Mouse (Mus musculus) stomach, embryonic 14.5 days (tissue): ENCODE data around the gene Ap2b1. TPM values are rescaled to one million over a fixed set of nuclear protein-coding genes. Genes with fewer than 3 reads are reported as not detected.

Source experiments
- ATAC-seq: fragments of 200-750 bp; cut with Nextera tagmentation; 2 replicates; pipeline ENCODE4 v1.8.0; 2017; ENCODE audit warnings: low read depth, moderate TSS enrichment; ENCODE audit not compliant: insufficient number of reproducible peaks, insufficient read depth, low FRiP score
- H3K27ac ChIP-seq: fragments of 300-500 bp; sonication (generic); 2 replicates; pipeline ENCODE4 v1.5.1; 2014; ENCODE audit warnings: mild to moderate bottlenecking, low read length, moderate library complexity, mixed read lengths
- H3K27me3 ChIP-seq: fragments of 300-500 bp; sonication (generic); 2 replicates; pipeline ENCODE4 v1.6.1; 2014; ENCODE audit warnings: low read length, control low read depth, mixed read lengths; ENCODE audit not compliant: control insufficient read depth, insufficient read depth
- H3K36me3 ChIP-seq: fragments of 300-500 bp; sonication (generic); 2 replicates; pipeline ENCODE4 v1.6.1; 2014; ENCODE audit warnings: mild to moderate bottlenecking, control low read depth, low read length, moderate library complexity, mixed read lengths; ENCODE audit not compliant: control insufficient read depth, insufficient read depth
- H3K4me1 ChIP-seq: fragments of 300-500 bp; sonication (generic); 2 replicates; pipeline ENCODE4 v1.6.1; 2014; ENCODE audit warnings: low read length, control low read depth, mixed read lengths; ENCODE audit not compliant: control insufficient read depth, insufficient read depth
- H3K4me2 ChIP-seq: fragments of 300-500 bp; sonication (generic); replicated peaks from 2 replicates; pipeline ENCODE4 v1.6.1; 2014; ENCODE audit warnings: low read depth, low read length, control low read depth
- H3K4me3 ChIP-seq: fragments of 300-500 bp; sonication (generic); 2 replicates; pipeline ENCODE4 v1.5.1; 2014; ENCODE audit warnings: low read depth, low read length, control low read depth
- H3K9ac ChIP-seq: fragments of 300-500 bp; sonication (generic); replicated peaks from 2 replicates; pipeline ENCODE4 v1.6.1; 2014; ENCODE audit warnings: low read depth, mild to moderate bottlenecking, control low read depth, low read length, moderate library complexity, mixed read lengths
- H3K9me3 ChIP-seq: fragments of 300-500 bp; sonication (generic); 2 replicates; pipeline ENCODE4 v1.6.1; 2016; ENCODE audit warnings: low read depth, low read length, control low read depth; ENCODE audit not compliant: control insufficient read depth
- WGBS: fragments of 180-500 bp; shearing (Covaris S2); extraction: QIAGEN DNeasy Blood & Tissue Kit; methylation state at CpG from one replicate; pipeline ENCODE4 v1.1.7; 2014; 5-methylcytosine and 5-hydroxymethylcytosine counted together
- polyA plus RNA-seq: library from polyadenylated mRNA; unstranded; fragments of >200 nt; fragmentation: Nextera tagmentation; extraction: Ambion mirVana; gene quantifications from 2 replicates; pipeline ENCODE4 v1.2.1, GENCODE M21; 2014

The Ap2b1 gene
- polyA plus RNA-seq, 1 experiment from 2014 or later: 68.6 TPM

GRCm38 (mm10) chr11:83393062-83393461 is 94.2 kb downstream of the Ap2b1 start:
- no peak overlapping the region for H3K27ac ChIP-seq
- H3K36me3 ChIP-seq: peaks cover 34% of the 10 kb centered on the region
- ATAC-seq: no peak
- 87% methylated on average over 4 of the region's 4 CpGs for WGBS
- no peak overlapping the region for H3K9ac ChIP-seq
- no peak overlapping the region for H3K4me3 ChIP-seq
- H3K4me1 ChIP-seq: no peaks in the 10 kb centered on the region
- no peaks in the 10 kb centered on the region for H3K9me3 ChIP-seq
- H3K4me2 ChIP-seq: no peak overlapping the region
- H3K27me3 ChIP-seq: no peaks in the 10 kb centered on the region

DNA sequence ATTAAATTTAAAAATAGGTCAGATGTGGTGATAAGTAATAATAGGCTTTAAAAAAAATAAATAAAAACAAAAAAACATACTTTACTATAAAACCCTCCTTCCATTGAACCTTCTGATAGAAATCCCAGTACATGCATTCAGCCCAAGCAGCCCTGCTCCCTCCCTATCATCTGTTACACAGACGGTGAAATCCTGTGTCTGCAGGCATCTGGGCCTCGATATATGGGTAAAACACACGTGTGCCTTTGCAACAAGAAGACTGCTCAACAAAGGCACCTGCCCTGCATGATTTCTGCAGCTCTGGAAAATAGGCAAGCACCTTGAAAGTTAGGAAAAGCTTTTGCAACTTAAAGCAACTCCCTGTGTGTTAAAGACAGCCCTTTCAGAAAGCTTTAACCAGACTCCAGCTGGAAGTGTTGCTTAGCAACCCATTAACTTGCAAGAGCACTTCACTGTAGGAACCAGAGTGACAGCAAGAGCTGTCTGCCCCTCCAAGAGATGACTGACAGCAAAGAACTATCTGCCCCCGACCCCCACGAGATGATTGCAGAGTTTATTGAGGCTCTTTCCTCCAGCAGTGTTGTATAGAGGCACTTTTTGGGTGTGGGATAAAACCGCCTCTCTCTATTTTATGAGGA is 96.1 kb downstream of the Ap2b1 start:
- Histone ChIP-seq H3K27me3 (no peaks in the 10 kb centered on the region), H3K4me1 (no peaks in the 10 kb centered on the region), H3K9me3 (no peaks in the 10 kb centered on the region), H3K4me3 (no peak overlapping the region), H3K27ac (no peak overlapping the region), H3K36me3 (peaks cover 42% of the 10 kb centered on the region), H3K4me2 (no peak overlapping the region), H3K9ac (no peak overlapping the region)
- no peak for ATAC-seq
- 59% methylated on average over 6 of the region's 6 CpGs for WGBS

GRCm38 (mm10) chr11:83397626-83398025 is 98.8 kb downstream of the Ap2b1 start:
- Histone ChIP-seq H3K9me3 (no peaks in the 10 kb centered on the region), H3K4me1 (no peaks in the 10 kb centered on the region), H3K9ac (no peak overlapping the region), H3K36me3 (peaks cover 34% of the 10 kb centered on the region), H3K27ac (no peak overlapping the region), H3K27me3 (no peaks in the 10 kb centered on the region), H3K4me3 (no peak overlapping the region), H3K4me2 (no peak overlapping the region)
- 82% methylated on average over 7 of the region's 7 CpGs for WGBS
- ATAC-seq: no peak

DNA sequence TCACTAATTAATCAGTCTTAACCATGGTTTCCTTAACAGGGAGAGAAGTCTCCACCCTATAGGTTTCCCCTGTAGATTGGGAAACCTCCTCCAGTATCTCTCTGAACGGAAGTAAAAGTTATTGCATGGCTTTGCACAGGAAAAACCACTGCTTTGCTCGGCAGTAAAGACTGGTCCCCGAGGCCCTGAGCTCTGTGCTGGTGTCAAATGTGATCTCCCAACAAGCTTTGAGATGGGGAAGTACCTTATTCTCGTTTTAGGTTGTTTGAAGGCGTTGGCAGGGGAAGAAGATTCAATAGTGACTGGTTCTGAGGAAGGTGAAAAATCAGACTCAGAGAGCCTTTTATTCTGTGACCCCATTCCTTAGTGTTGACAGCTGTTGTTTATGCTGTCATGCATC is 99.9 kb downstream of the Ap2b1 start:
- H3K36me3 ChIP-seq: peaks cover 34% of the 10 kb centered on the region
- no peak overlapping the region for H3K9ac ChIP-seq
- H3K4me3 ChIP-seq: no peak overlapping the region
- no peak overlapping the region for H3K27ac ChIP-seq
- no peak for ATAC-seq
- H3K9me3 ChIP-seq: no peaks in the 10 kb centered on the region
- 83% methylated on average over 5 of the region's 5 CpGs for WGBS
- no peak overlapping the region for H3K4me2 ChIP-seq
- no peaks in the 10 kb centered on the region for H3K27me3 ChIP-seq
- H3K4me1 ChIP-seq: no peaks in the 10 kb centered on the region

DNA sequence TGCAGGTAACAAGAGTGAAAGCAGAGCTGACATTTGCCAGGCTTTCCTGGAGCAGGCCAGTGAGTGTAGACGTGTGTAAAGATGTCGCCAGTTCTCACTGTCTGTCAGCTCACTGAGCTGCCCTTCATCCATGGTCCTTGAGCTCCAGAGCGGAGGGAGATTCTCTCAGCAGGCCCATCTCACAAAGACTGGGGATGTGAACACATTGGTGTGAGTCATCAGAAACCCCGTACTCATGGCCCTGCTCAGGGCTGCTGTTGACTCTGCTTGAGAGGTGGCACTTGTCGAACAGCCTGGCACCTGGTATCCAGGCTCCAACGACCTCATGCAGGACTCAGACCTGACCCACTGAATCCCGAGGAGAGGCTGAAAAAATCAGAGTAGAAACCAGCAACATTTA is 105.0 kb downstream of the Ap2b1 start:
- no peak overlapping the region for H3K9ac ChIP-seq
- no peak overlapping the region for H3K4me3 ChIP-seq
- H3K27me3 ChIP-seq: no peaks in the 10 kb centered on the region
- H3K4me1 ChIP-seq: no peaks in the 10 kb centered on the region
- ATAC-seq: no peak
- H3K9me3 ChIP-seq: no peaks in the 10 kb centered on the region
- 77% methylated on average over 7 of the region's 7 CpGs for WGBS
- H3K27ac ChIP-seq: no peak overlapping the region
- H3K4me2 ChIP-seq: no peak overlapping the region
- peaks cover 17% of the 10 kb centered on the region for H3K36me3 ChIP-seq

DNA sequence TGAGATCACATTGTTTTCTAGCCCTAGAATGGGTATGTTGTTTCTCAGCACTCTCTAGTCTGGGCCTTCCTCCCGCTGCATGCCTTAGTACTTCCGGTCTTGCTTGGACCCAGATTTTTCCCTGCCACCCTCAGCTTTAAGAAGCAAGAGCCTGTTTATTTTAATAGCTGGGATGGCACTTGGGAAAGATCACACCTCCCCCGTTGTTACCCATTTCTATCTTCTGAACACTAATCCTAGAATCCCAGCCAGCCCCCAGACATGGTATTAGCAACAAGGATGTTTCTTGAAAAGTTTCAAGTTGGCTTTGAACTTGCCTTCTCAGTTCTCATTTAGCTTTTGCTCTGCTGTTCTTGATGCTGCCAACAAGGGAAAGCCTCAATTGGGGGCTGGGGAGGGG is 107.6 kb downstream of the Ap2b1 start:
- Histone ChIP-seq H3K4me1 (peaks cover 4% of the 10 kb centered on the region), H3K4me2 (no peak overlapping the region), H3K9me3 (no peaks in the 10 kb centered on the region), H3K27ac (no peak overlapping the region), H3K36me3 (peaks cover 13% of the 10 kb centered on the region), H3K4me3 (no peak overlapping the region), H3K9ac (no peak overlapping the region), H3K27me3 (no peaks in the 10 kb centered on the region)
- ATAC-seq: no peak
- WGBS: 50% methylated on average over 3 of the region's 3 CpGs

GRCm38 (mm10) chr11:83408242-83408641 is 109.4 kb downstream of the Ap2b1 start:
- Histone ChIP-seq H3K36me3 (peaks cover 6% of the 10 kb centered on the region), H3K27ac (no peak overlapping the region), H3K9me3 (no peaks in the 10 kb centered on the region), H3K4me3 (no peak overlapping the region), H3K4me2 (no peak overlapping the region), H3K4me1 (peaks cover 4% of the 10 kb centered on the region), H3K9ac (no peak overlapping the region), H3K27me3 (no peaks in the 10 kb centered on the region)
- ATAC-seq: no peak
- 40% methylated on average over 8 of the region's 8 CpGs for WGBS

DNA sequence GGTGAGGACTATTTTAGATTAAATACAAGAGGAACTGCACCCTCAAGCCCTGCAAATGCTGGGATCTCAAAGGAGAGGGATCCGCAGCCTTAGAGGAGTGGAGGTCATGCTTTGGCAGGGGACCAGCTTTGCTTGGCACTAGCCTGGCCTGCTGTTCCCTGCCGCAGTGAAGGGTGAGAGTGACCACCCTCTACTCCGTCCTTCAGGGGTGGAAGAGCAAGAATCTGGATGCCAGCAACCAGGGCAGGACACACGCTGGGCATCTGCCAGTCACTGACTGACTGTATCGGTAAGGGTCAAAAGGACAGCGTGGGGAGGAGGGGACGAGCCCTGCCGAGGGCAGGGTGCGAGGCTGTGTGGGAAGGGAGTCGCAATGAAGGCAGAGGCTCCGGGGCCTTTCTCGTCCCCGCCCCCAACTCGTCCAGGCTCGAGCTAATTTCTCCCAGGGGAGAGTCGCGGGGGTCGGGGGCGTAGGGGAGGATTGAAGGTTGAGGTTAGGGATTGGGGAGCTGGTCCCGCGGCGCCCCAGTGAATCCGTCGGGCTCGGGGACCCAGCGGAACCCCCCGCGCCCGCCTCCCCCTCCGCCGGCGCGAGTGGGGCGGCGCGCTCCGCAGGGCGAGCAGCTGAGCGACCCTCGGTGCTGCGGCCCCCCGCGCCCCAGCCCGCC is 110.4 kb downstream of the Ap2b1 start, which contains the start of gene Rasl10b:
Gene Rasl10b, plus strand, starts transcription at position 51 of the 668 bp plus-strand sequence.
- Histone ChIP-seq H3K27ac (no peak within 1 kb of the TSS), H3K36me3 (no peaks in the 10 kb centered on the region), H3K4me3 (peak within 1 kb of the TSS; percentile 57), H3K27me3 (no peaks in the 10 kb centered on the region), H3K4me1 (peaks cover 4% of the 10 kb centered on the region), H3K9me3 (no peaks in the 10 kb centered on the region), H3K9ac (peak within 1 kb of the TSS; percentile 52), H3K4me2 (peak within 1 kb of the TSS; percentile 90)
- WGBS: 1% methylated on average over 24 of the region's 44 CpGs
- peak; percentile 33; the same call in 1 of the 2 replicates for ATAC-seq
